Mouse (Mus musculus): ENCODE data around the gene Chdh. TPM values are rescaled to one million over a fixed set of nuclear protein-coding genes. Genes with fewer than 3 reads are reported as not detected.

Gene Chdh
- polyA plus RNA-seq (2014; fragmentation: Illumina TruSeq; extraction: RNeasy Lipid Tissue Mini Kit (QIAGEN cat#74804); ENCODE audit: low read depth, low replicate concordance) = 9.0 TPM

DNA sequence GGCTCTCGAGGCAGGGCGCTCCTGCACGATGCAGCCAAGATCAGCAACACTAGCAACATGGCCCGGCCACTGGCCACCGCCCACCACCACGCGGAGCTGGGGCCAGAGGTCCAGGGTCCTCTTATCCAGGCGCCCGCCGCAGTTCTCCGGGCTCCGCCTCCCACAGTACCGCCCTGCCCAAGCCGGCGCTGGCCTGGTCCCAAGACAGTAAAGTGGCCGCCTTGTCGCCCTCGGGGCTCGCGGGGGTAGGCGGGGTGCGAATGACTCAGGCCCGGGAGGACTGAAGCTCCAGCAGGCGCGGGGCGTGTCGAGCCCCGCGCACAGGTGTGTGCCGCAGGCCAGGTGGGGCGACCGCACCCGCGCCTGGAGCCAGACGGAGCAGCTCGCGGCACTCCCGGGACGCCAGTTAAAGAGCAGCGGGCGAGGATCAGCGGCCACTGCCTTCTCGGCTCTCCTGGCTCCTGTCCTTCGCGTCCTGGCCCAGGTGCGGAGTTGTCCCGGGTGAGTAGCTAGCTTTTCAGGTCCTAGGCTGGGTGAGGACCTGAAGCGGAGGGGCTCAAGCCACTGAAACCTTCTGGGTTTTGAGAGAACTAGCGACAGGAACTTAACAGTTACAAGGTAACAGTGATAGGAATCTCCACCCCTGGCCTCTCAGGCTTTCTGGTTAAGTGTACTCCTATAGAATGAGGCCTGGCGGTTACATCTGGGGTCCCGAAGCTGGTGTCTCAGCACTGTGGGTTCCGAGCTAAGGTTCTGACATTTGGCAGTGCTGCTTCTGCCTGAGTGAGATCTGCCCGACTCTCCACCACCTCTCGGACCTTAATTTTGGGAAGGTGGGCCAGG lies at the start of gene Chdh, which contains the start of gene Il17rb:
Gene Chdh, plus strand, starts transcription at position 291 of the 843 bp plus-strand sequence.
Gene Il17rb, minus strand, starts transcription at position 164 of the 843 bp plus-strand sequence.

DNA sequence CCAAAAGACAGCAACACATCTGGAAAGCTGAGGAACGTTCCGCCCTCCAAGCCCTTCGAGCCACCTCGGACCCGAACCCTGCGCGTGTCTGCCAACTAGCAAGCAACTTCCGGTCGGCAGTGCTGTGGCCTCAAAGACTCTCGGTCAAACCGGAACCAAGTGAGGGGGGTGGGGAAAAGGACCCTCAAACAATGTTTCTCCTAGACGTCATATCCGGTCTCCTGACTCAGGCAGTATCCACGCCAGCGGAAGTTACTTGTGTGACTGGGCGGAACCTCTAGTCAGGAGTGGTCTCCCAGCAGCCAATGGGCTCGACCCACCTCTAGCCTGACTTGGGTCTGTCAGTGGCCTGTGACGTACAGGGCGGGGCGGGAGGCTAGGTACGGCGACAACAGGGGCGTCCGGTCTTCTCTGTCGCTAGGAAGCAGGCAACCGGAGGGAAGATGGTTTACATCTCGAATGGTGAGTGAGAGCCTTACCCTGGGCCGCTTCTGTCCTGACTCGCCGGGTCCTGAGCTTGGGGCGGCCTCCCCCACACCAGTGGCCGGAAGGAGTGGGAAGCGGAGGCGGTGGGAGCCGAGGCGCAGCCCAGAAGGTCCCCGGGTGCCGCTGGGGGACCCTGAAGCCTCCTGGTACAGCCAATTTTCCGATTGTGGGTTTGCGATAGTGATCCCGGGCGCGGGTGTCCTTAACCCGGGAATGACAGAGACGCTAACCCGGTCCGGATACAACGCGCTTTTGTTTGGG lies 40.6 kb upstream of the Chdh start, which contains the start of gene Selenok:
Gene Selenok, plus strand, starts transcription at position 234 of the 747 bp plus-strand sequence.

DNA sequence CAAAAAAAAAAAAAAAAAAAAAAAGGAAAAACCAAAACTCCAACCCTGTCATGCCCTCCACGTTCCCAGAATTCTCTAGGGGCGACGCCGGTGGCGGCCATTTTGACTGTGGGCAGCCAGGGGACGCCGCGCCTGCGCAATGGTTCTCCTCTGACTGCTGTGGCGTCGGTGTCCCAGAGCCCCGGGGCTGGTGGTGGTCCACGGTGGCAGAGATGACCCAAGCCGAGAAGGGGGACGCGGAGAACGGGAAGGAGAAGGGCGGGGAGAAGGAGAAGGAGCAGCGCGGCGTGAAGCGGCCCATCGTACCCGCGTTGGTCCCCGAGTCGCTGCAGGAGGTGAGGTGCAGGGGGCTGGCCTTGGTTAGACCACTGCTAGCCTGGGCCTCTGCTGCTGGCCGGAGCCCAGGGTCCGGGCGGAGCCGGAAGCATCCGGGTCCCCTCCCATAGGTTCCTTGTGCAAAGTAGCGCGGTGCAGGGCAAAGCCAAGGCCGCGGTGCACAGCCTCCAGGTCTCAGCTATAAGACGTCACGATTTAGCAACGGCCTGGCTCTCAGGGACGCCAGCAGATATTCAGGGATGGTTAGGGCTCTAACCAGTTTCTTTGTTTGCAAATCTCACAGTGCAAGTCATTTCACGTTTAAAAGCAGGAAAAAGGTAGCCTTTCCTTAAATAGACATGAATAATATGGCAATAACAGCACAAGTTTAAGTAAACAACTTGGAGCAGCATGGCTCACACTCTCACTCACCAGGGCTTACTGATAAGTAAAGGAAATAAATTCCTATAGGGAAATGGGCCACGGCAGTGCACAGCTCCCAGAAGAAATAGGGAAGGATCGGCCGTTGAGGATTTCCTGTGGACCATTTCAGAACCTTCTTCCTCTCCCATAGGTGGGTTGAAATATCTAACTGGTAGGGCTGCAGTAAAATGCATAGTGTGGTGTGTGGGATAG lies 30.3 kb upstream of the Chdh start, which contains the start of gene Actr8:
Gene Actr8, plus strand, starts transcription at position 84 of the 951 bp plus-strand sequence.

Other genes starting within 250 kb of the Chdh start
- 143 TPM for gene Selenok, start 40.7 kb upstream of the Chdh start, polyA plus RNA-seq (2014; fragmentation: Illumina TruSeq; extraction: RNeasy Lipid Tissue Mini Kit (QIAGEN cat#74804); ENCODE audit: low read depth, low replicate concordance)
- gene Actr8, start 30.7 kb upstream of the Chdh start, polyA plus RNA-seq (2014; fragmentation: Illumina TruSeq; extraction: RNeasy Lipid Tissue Mini Kit (QIAGEN cat#74804); ENCODE audit: low read depth, low replicate concordance) = 28.5 TPM
- gene Il17rb, start 127 bp upstream of the Chdh start, polyA plus RNA-seq (2014; fragmentation: Illumina TruSeq; extraction: RNeasy Lipid Tissue Mini Kit (QIAGEN cat#74804); ENCODE audit: low read depth, low replicate concordance) = 1.9 TPM